Mouse (Mus musculus) limb, embryonic 14.5 days (tissue): ENCODE results near the gene Lasp1. TPM values are rescaled to one million over a fixed set of nuclear protein-coding genes. Genes with fewer than 3 reads are reported as not detected.
A peak's percentile ranks its signal among the peaks of the same experiment; 100 is the strongest.

Experiments used
- ATAC-seq: fragments of 200-750 bp; cut with Nextera tagmentation; 2 replicates; pipeline ENCODE4 v1.8.0; 2017; ENCODE audit warnings: low read depth, moderate number of reproducible peaks, moderate TSS enrichment; ENCODE audit not compliant: low FRiP score
- DNase-seq: peaks from one replicate; pipeline ENCODE4 v3.0.0-alpha.2; 2015; ENCODE audit warnings: low spot score
- H3K27ac ChIP-seq: fragments of 300-500 bp; sonication (generic); replicated peaks from 2 replicates; pipeline ENCODE4 v1.5.1; 2014; ENCODE audit warnings: low read depth, mild to moderate bottlenecking, low read length, moderate library complexity, mixed read lengths
- H3K27me3 ChIP-seq: fragments of 300-500 bp; sonication (generic); 2 replicates; pipeline ENCODE4 v1.6.1; 2014; ENCODE audit warnings: low read length, mixed read lengths; ENCODE audit not compliant: control insufficient read depth, insufficient read depth
- H3K36me3 ChIP-seq: fragments of 300-500 bp; sonication (generic); 2 replicates; pipeline ENCODE4 v1.6.1; 2014; ENCODE audit warnings: mild to moderate bottlenecking, low read length, moderate library complexity, mixed read lengths; ENCODE audit not compliant: control insufficient read depth, insufficient read depth
- H3K4me1 ChIP-seq: fragments of 300-500 bp; sonication (generic); 2 replicates; pipeline ENCODE4 v1.6.1; 2014; ENCODE audit warnings: antibody characterized with exemption, low read length, mixed read lengths; ENCODE audit not compliant: control insufficient read depth, insufficient read depth
- H3K4me2 ChIP-seq: fragments of 300-500 bp; sonication (generic); replicated peaks from 2 replicates; pipeline ENCODE4 v1.6.1; 2014; ENCODE audit warnings: low read depth, mild to moderate bottlenecking, low read length, moderate library complexity; ENCODE audit not compliant: severe bottlenecking
- H3K4me3 ChIP-seq: fragments of 300-500 bp; sonication (generic); replicated peaks from 2 replicates; pipeline ENCODE4 v1.5.1; 2014; ENCODE audit warnings: low read length
- H3K9ac ChIP-seq: fragments of 300-500 bp; sonication (generic); 2 replicates; pipeline ENCODE4 v1.6.1; 2014; ENCODE audit warnings: mild to moderate bottlenecking, low read depth, low read length, moderate library complexity; ENCODE audit not compliant: severe bottlenecking
- H3K9me3 ChIP-seq: fragments of 300-500 bp; sonication (generic); 2 replicates; pipeline ENCODE4 v1.6.1; 2016; ENCODE audit warnings: low read length; ENCODE audit not compliant: control insufficient read depth
- POLR2A ChIP-seq: fragments of 200-500 bp; IDR thresholded peaks from 2 replicates; pipeline ENCODE4 v1.8.0; 2012; ENCODE audit warnings: inconsistent platforms, mild to moderate bottlenecking, moderate library complexity, borderline replicate concordance; ENCODE audit not compliant: insufficient read depth, insufficient read length; ENCODE audit errors: extremely low read depth
- WGBS: fragments of 180-500 bp; shearing (Covaris S2); extraction: QIAGEN DNeasy Blood & Tissue Kit; methylation state at CpG from one replicate; pipeline ENCODE4 v1.1.7; 2014; 5-methylcytosine and 5-hydroxymethylcytosine counted together
- polyA plus RNA-seq, 2 experiments: library from polyadenylated mRNA; depleted of rRNA in 1 of 2; stranded (reverse) in 1 of 2; unstranded in 1 of 2; fragments of >200 nt; fragmentation: Nextera tagmentation in 1 of 2; extraction: Ambion mirVana in 1 of 2; gene quantifications; 2 replicates each; pipeline versions ENCODE4 v1.2.1 to v1.2.3; 2012 to 2014

Lasp1 gene
- polyA plus RNA-seq, 2 experiments = 95.7 to 105 TPM

- peaks cover 27% of the 10 kb centered on the region for H3K36me3 ChIP-seq
- DNase-seq (peak; percentile 84), ATAC-seq (peak; percentile 91)
- peak overlapping the region; percentile 61 for H3K9ac ChIP-seq
- 1% methylated on average over 22 of the region's 22 CpGs for WGBS
- H3K27ac ChIP-seq = peak overlapping the region; percentile 77
- no peaks in the 10 kb centered on the region for H3K27me3 ChIP-seq
- peak overlapping the region; percentile 63 for H3K4me2 ChIP-seq
- peak overlapping the region; percentile 53 for H3K4me3 ChIP-seq
- H3K4me1 ChIP-seq = peaks cover 7% of the 10 kb centered on the region; the same call in 1 of the 2 replicates
- no peaks in the 10 kb centered on the region for H3K9me3 ChIP-seq
- peak; percentile 86; the same call in 1 of the 2 replicates for TF ChIP-seq POLR2A
Observed at GRCm38 (mm10) chr11:97840991-97841661, 42.3 kb downstream of the Lasp1 start.

- Histone ChIP-seq H3K4me1 (peaks cover 7% of the 10 kb centered on the region; the same call in 1 of the 2 replicates), H3K27ac (no peak overlapping the region), H3K9ac (0 out of 2 replicates have a peak overlapping the region, but pooled peaks have one; percentile 40), H3K36me3 (peaks cover 19% of the 10 kb centered on the region), H3K4me3 (peak overlapping the region; percentile 53; the same call in 1 of the 2 replicates), H3K9me3 (no peaks in the 10 kb centered on the region), H3K27me3 (no peaks in the 10 kb centered on the region), H3K4me2 (peak overlapping the region; percentile 63)
- WGBS = 45% methylated on average over 4 of the region's 4 CpGs
- no peak for TF ChIP-seq POLR2A
- ATAC-seq = no peak
- DNase-seq = no peak
Observed at GRCm38 (mm10) chr11:97842001-97842400, 43.2 kb downstream of the Lasp1 start.

GRCm38 (mm10) chr11:97850367-97850766, 51.6 kb downstream of the Lasp1 start:
- H3K9me3 ChIP-seq = no peaks in the 10 kb centered on the region
- DNase-seq = no peak
- no peaks in the 10 kb centered on the region for H3K27me3 ChIP-seq
- H3K4me1 ChIP-seq = no peaks in the 10 kb centered on the region
- no peak overlapping the region for H3K4me2 ChIP-seq
- no peak overlapping the region for H3K9ac ChIP-seq
- WGBS = 58% methylated on average over 6 of the region's 6 CpGs
- H3K27ac ChIP-seq = no peak overlapping the region
- TF ChIP-seq POLR2A = no peak
- no peak for ATAC-seq
- no peak overlapping the region for H3K4me3 ChIP-seq
- H3K36me3 ChIP-seq = no peaks in the 10 kb centered on the region

GRCm38 (mm10) chr11:97851601-97852000, 52.8 kb downstream of the Lasp1 start:
- Histone ChIP-seq H3K4me2 (no peak overlapping the region), H3K4me1 (no peaks in the 10 kb centered on the region), H3K9me3 (no peaks in the 10 kb centered on the region), H3K4me3 (no peak overlapping the region), H3K36me3 (no peaks in the 10 kb centered on the region), H3K27ac (no peak overlapping the region), H3K9ac (no peak overlapping the region), H3K27me3 (no peaks in the 10 kb centered on the region)
- no peak for TF ChIP-seq POLR2A
- 83% methylated on average over 2 of the region's 2 CpGs for WGBS
- ATAC-seq = no peak
- no peak for DNase-seq

GRCm38 (mm10) chr11:97855473-97855872, 56.7 kb downstream of the Lasp1 start:
- no peak for DNase-seq
- no peaks in the 10 kb centered on the region for H3K4me1 ChIP-seq
- no peak for TF ChIP-seq POLR2A
- no peaks in the 10 kb centered on the region for H3K27me3 ChIP-seq
- H3K4me3 ChIP-seq = no peak overlapping the region
- no peak for ATAC-seq
- 89% methylated on average over 2 of the region's 2 CpGs for WGBS
- H3K9ac ChIP-seq = no peak overlapping the region
- no peaks in the 10 kb centered on the region for H3K9me3 ChIP-seq
- H3K36me3 ChIP-seq = no peaks in the 10 kb centered on the region
- no peak overlapping the region for H3K27ac ChIP-seq
- no peak overlapping the region for H3K4me2 ChIP-seq
